Mouse (Mus musculus) stomach, embryonic 16.5 days (tissue): ENCODE results near the gene Hp. TPM values are rescaled to one million over a fixed set of nuclear protein-coding genes. Genes with fewer than 3 reads are reported as not detected.
A peak's percentile ranks its signal among the peaks of the same experiment; 100 is the strongest.

ENCODE experiments used
- ATAC-seq: fragments of 200-750 bp; cut with Nextera tagmentation; 2 replicates; pipeline ENCODE4 v1.8.0; 2017; ENCODE audit warnings: moderate number of reproducible peaks, moderate TSS enrichment; ENCODE audit not compliant: insufficient read depth, low FRiP score
- H3K27ac ChIP-seq: fragments of 300-500 bp; sonication (generic); 2 replicates; pipeline ENCODE4 v1.5.1; 2014; ENCODE audit warnings: low read length
- H3K27me3 ChIP-seq: fragments of 300-500 bp; sonication (generic); 2 replicates; pipeline ENCODE4 v1.6.1; 2014; ENCODE audit warnings: low read length, control low read depth, mixed read lengths; ENCODE audit not compliant: control insufficient read depth, insufficient read depth
- H3K36me3 ChIP-seq: fragments of 300-500 bp; sonication (generic); 2 replicates; pipeline ENCODE4 v1.6.1; 2014; ENCODE audit warnings: low read length; ENCODE audit not compliant: control insufficient read depth, insufficient read depth
- H3K4me1 ChIP-seq: fragments of 300-500 bp; sonication (generic); 2 replicates; pipeline ENCODE4 v1.6.1; 2014; ENCODE audit warnings: low read length, control low read depth, mixed read lengths; ENCODE audit not compliant: control insufficient read depth, insufficient read depth
- H3K4me2 ChIP-seq: fragments of 300-500 bp; sonication (generic); 2 replicates; pipeline ENCODE4 v1.6.1; 2014; ENCODE audit warnings: low read depth, low read length, mixed read lengths
- H3K4me3 ChIP-seq: fragments of 300-500 bp; sonication (generic); replicated peaks from 2 replicates; pipeline ENCODE4 v1.5.1; 2014; ENCODE audit warnings: mild to moderate bottlenecking, low read length
- H3K9ac ChIP-seq: fragments of 300-500 bp; sonication (generic); 2 replicates; pipeline ENCODE4 v1.6.1; 2014; ENCODE audit warnings: low read length
- H3K9me3 ChIP-seq: fragments of 300-500 bp; sonication (generic); replicated peaks from 2 replicates; pipeline ENCODE4 v1.6.1; 2016; ENCODE audit warnings: low read length, control low read depth; ENCODE audit not compliant: control insufficient read depth
- WGBS: fragments of 180-500 bp; shearing (Covaris S2); extraction: QIAGEN DNeasy Blood & Tissue Kit; methylation state at CpG from one replicate; pipeline ENCODE4 v1.1.7; 2014; 5-methylcytosine and 5-hydroxymethylcytosine counted together
- polyA plus RNA-seq: library from polyadenylated mRNA; unstranded; fragments of >200 nt; fragmentation: Nextera tagmentation; extraction: Ambion mirVana; gene quantifications from 2 replicates; pipeline ENCODE4 v1.2.1, GENCODE M21; 2015

Gene Hp
- polyA plus RNA-seq, 1 experiment from 2014 or later: 17.0 TPM

- peak overlapping the region; percentile 26 for H3K4me3 ChIP-seq
- 3% methylated on average over 5 of the region's 5 CpGs for WGBS
- no peaks in the 10 kb centered on the region for H3K9me3 ChIP-seq
- H3K9ac ChIP-seq: peak overlapping the region; percentile 43; the same call in 1 of the 2 replicates
- H3K36me3 ChIP-seq: no peaks in the 10 kb centered on the region
- ATAC-seq: peak; percentile 85; the same call in 1 of the 2 replicates
- H3K27me3 ChIP-seq: no peaks in the 10 kb centered on the region
- H3K4me1 ChIP-seq: no peaks in the 10 kb centered on the region
- H3K4me2 ChIP-seq: no peak overlapping the region
- no peak overlapping the region for H3K27ac ChIP-seq
Observed at GRCm38 (mm10) chr8:109536703-109537102, 42.3 kb downstream of the Hp start.

- Histone ChIP-seq H3K4me2 (no peak overlapping the region), H3K9ac (no peak overlapping the region), H3K27ac (no peak overlapping the region), H3K4me3 (no peak overlapping the region), H3K9me3 (no peaks in the 10 kb centered on the region), H3K27me3 (no peaks in the 10 kb centered on the region), H3K4me1 (no peaks in the 10 kb centered on the region), H3K36me3 (no peaks in the 10 kb centered on the region)
- 83% methylated on average over 19 of the region's 19 CpGs for WGBS
- no peak for ATAC-seq
Observed at GRCm38 (mm10) chr8:109535140-109535990, 43.6 kb downstream of the Hp start.

Other genes starting within 250 kb of the Hp start
- gene Pmfbp1, start 85.1 kb downstream of the Hp start, polyA plus RNA-seq: not detected in 2 replicates
- 20.5 and 21.8 TPM in 2 replicates for gene Dhx38, start 13.3 kb downstream of the Hp start, polyA plus RNA-seq
- 21.6 TPM in 2 replicates for gene Txnl4b, start 13.3 kb downstream of the Hp start, polyA plus RNA-seq
- 41.1 and 44.2 TPM in 2 replicates for gene Dhodh, start 29.5 kb upstream of the Hp start, polyA plus RNA-seq
- 0.12 TPM in 1 of 2 replicates, not detected in the other for gene Pkd1l3, start 35.3 kb upstream of the Hp start, polyA plus RNA-seq
- 140 and 152 TPM in 2 replicates for gene Ist1, start 114.1 kb upstream of the Hp start, polyA plus RNA-seq
- 16.6 and 17.2 TPM in 2 replicates for gene Zfp821, start 126.4 kb upstream of the Hp start, polyA plus RNA-seq
- 7.5 and 7.7 TPM in 2 replicates for gene Atxn1l, start 158.6 kb upstream of the Hp start, polyA plus RNA-seq
- gene Ap1g1, start 199.4 kb upstream of the Hp start, polyA plus RNA-seq: 42.5 and 45.7 TPM in 2 replicates